Mouse (Mus musculus): ENCODE data around the gene Kif18a. TPM values are rescaled to one million over a fixed set of nuclear protein-coding genes. Genes with fewer than 3 reads are reported as not detected.

The Kif18a gene
- total RNA-seq (2021) = 1 to 10 TPM; 1.1 to 1.2 TPM
- long read RNA-seq, experiment 1, partial matches to known transcripts = 0 of 1 reads
- long read RNA-seq, experiment 1, other reads (novel, unspliced or antisense) = 0 of 1 reads
- long read RNA-seq, experiment 2, partial matches to known transcripts = 0 of 1 reads
- long read RNA-seq, experiment 2, other reads (novel, unspliced or antisense) = 0 of 1 reads

DNA sequence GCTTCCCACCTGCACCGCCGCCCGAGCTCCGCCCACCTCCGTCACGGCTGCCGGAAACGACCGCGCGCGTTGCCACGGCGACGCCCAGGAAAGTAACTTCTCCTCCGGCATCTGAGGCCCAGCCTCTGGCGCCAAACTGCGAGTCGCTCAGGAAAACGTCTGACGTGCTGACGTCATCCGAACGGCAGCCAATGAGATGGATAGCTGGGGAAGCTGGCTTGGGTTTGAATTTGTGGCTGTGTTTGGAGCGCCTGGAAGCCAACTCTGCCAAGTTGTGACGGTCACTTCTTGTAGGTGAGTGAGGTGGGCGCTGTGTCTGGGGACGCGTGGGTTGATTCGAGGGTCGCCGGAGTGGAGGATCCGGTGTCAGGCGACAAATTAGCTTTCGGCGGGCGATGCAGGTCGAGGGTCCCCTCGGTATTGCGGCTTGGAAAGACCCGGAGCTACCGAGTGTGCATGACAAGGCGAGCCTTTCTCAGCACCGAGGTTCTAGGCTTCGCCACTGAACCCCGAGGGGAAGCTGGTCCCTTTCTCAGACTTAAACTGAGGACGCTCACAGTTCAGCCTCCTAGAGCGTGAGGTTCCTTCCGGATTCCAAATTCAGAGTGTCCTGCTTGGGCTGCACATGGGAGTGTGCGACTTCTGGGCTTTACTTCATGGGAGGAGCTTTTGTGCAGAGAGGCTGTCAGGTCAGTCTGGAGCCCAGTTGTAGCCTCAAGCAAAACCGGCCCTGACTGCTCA, at the start of gene Kif18a, which contains the start of gene Mettl15:
TSS of gene Kif18a (plus strand) at position 139 of the 741 bp plus-strand sequence.
TSS of gene Mettl15 (minus strand) at position 149 of the 741 bp plus-strand sequence.
- DNase-seq (ENCODE audit: low spot score in 2 of 2) = peak; percentile 95 to 97
- peak within 1 kb of the TSS; percentile 91 for H3K27ac ChIP-seq
- H3K4me3 ChIP-seq = peak within 1 kb of the TSS; percentile 89
- no peak for TF ChIP-seq CTCF (conservative IDR thresholded peaks at IDR 0.05)

DNA sequence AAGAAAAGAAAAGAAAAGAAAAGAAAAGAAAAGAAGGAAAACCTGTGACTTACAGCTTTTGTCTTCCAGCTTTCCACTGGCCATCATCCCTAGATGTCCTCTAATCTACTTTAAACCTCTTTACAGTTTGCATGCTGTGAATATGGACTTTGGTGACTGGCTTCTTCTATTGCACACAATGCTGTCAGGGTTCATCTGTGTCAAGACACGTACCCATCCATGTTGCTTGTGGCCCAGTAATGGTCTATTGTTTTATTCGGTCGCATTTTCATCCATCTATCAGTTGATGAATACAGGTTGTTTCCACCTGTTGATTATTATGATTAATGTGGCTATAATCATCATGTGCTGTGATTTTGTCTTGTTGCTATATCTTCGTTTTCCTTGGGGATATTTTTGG, 46.7 kb upstream of the Kif18a start:
- Histone ChIP-seq H3K27ac (no peak overlapping the region), H3K4me3 (no peak overlapping the region)
- no peak for DNase-seq (ENCODE audit: low spot score in 2 of 2)
- TF ChIP-seq CTCF (conservative IDR thresholded peaks at IDR 0.05) = no peak

DNA sequence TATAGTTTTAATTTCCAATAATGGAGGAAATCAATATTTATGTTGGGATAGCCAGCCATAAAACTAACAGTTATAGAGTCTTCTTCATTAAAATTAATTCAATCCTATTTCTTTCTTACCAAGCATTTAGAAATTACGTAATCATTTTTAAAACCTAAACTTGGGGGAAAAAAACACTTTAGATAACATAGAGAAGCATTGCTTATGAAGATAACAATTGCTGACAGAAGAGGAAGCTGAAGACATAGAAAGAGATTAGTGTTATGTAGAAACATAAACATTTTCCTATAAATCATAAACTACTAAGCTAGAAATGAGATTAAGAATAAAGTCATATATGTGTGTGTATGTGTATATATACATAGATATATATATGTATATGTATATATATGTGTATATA, 44.8 kb upstream of the Kif18a start:
- Histone ChIP-seq H3K4me3 (no peak overlapping the region), H3K27ac (no peak overlapping the region)
- no peak for DNase-seq (ENCODE audit: low spot score in 2 of 2)
- no peak for TF ChIP-seq CTCF (conservative IDR thresholded peaks at IDR 0.05)

DNA sequence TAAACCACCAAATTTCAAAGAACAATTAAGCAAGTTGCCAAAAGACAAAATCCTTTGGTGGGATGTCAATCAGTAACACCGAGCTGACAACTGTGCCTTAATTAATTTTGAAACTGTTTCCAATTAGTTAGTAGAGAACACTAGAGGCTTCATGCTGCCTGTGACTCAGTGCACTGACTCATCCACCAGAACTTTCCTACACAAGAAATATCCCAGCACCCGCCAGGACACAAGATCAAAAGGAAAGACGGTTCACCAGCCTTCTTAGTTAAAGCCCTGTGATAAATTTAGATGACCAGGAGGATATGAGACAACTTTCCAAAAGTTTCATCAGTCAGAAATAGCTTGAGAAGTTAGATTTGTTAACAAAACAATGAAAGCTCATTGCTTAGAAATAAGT, 38.6 kb upstream of the Kif18a start:
- peak in 1 of 2 experiments; percentile 15 for DNase-seq (ENCODE audit: low spot score in 2 of 2)
- no peak for TF ChIP-seq CTCF (conservative IDR thresholded peaks at IDR 0.05)
- Histone ChIP-seq H3K4me3 (no peak overlapping the region), H3K27ac (no peak overlapping the region)

DNA sequence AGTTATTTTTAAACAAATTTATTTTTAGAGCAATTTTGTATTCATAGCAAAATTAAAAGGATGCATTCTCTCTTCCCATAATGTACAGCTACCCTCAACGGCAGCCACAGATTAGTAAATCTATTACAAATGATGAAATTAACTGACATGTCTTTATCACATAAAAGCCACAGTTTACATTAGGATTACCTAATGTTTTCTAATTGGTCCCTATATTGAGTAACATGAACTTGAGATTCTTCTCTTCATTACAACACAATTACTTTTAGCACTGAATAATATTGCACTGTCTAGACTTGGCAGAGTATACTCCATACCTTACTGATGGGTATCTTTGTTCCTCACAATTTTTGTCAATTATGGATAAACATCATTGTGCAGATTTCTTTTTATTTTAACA, 17.8 kb upstream of the Kif18a start:
- Histone ChIP-seq H3K27ac (no peak overlapping the region), H3K4me3 (no peak overlapping the region)
- no peak for TF ChIP-seq CTCF (conservative IDR thresholded peaks at IDR 0.05)
- DNase-seq (ENCODE audit: low spot score in 2 of 2) = no peak

DNA sequence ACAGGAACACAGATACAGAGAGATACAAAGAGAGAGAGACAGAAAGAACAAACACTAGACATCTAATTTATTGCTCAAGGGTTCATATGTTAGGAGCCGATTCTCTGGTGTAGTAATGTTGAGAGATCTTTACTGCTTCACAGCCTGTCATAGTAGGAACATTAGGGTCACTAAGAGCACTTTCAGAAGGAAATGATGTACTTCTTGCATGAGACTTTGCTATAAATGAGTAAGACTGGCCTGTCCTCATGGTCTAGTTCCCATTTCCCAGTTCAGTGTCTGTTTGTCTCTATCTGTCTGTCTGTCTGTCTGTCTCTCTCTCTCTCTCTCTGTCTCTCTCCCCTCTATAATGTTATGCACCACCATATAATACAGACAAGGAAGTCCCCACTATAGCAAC, 7.4 kb upstream of the Kif18a start:
- DNase-seq (ENCODE audit: low spot score in 2 of 2) = no peak
- TF ChIP-seq CTCF (conservative IDR thresholded peaks at IDR 0.05) = no peak
- Histone ChIP-seq H3K27ac (no peak overlapping the region), H3K4me3 (no peak overlapping the region)

DNA sequence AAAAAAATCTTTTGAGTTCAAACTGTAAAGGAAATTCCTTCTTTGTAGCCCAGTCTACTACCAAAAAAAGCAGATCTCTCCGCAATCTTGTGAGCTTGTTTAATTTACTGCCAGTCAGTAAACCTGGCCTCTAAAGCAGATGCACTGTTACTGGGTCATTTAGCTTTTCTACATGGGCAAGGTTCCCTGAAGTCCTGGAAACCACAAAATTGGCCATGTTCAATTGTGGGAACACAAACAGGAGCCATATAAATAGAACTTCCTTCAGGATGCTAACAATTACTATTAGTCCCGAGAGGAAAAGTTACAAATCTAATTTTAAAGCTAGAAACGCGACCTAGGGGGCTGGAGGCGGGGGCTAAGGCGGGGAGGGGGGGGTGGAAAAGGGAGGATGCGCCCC, 2.9 kb upstream of the Kif18a start:
- Histone ChIP-seq H3K27ac (peak overlapping the region; percentile 78), H3K4me3 (peak overlapping the region; percentile 64)
- DNase-seq (ENCODE audit: low spot score in 2 of 2) = no peak
- no peak for TF ChIP-seq CTCF (conservative IDR thresholded peaks at IDR 0.05)

DNA sequence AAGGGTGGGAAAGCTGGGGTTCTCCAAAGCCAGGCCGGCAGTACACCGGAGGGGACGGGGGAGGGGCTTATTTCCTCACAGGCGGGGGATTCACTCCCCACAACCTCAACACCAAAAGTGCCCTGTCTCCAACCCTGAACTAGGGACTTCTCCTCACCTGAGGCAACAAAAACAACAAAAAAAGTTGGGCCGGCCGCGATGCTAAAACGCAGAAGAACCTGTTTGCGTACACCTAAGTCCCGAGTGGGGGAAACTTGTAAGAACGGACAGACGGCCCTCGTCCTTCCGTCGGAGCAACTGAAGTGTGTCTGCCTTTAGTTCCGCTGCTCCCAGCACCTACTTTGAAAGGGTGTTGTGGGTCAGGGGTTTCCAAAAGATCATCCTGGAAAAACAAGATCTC, 2.5 kb upstream of the Kif18a start:
- TF ChIP-seq CTCF (conservative IDR thresholded peaks at IDR 0.05) = no peak
- DNase-seq (ENCODE audit: low spot score in 2 of 2) = peak; percentile 15
- peak overlapping the region; percentile 64 for H3K4me3 ChIP-seq
- peak overlapping the region; percentile 78 for H3K27ac ChIP-seq

DNA sequence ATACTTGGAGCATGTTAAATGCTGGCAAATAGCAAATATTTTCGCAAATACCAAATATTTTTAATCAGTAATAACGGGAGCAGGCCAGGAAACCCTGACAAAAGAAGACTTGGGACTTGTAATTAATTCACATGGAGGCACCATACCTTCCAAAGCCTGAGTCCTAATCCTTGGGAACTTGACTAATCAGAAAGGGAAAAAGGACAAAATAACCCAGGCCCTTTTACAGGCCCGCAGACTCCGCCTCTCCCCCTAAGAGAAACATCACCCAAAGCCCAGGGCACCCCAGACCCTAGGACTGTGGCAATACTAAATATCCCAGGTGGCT, 302 bp upstream of the Kif18a start:
- no peak for DNase-seq (ENCODE audit: low spot score in 2 of 2)
- Histone ChIP-seq H3K4me3 (peak overlapping the region; percentile 89), H3K27ac (peak overlapping the region; percentile 91)
- no peak for TF ChIP-seq CTCF (conservative IDR thresholded peaks at IDR 0.05)

DNA sequence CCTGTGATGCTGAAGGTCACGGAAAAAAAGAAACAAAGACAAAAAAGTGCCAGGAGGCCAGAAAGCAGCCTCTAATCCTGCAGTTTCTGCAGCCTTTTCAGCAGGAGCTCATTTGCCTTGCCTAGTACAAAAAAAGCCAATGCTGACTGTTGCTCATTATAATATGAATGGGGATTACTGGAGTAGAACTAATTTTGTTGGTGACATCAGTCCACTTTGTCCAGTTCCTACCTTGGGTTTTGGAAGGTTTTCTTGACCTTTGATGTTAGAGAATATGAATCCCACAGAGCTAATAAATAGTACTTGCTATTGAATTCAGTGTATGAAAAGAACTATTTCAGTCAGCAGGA, 778 bp downstream of the Kif18a start:
- TF ChIP-seq CTCF (conservative IDR thresholded peaks at IDR 0.05) = no peak
- no peak for DNase-seq (ENCODE audit: low spot score in 2 of 2)
- Histone ChIP-seq H3K4me3 (peak overlapping the region; percentile 89), H3K27ac (peak overlapping the region; percentile 91)

DNA sequence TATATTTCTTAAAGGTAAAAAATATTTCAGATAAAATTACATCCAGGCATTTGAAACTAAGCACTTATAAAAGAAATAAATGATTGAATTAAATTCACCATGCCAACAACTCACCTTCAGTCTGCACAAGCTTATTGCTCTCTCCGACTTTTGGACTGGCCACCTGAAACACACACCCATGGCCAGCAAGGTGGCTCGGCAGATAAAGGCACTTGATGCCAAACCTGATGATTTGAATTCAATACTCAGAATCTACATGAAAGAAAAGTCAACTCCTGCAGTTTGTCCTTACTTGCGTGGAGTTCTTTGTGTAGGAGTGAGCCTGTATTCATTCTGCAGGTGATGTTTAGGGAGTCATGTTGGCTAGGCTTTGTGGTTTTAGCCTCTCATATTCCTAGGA, 3.6 kb downstream of the Kif18a start:
- no peak for TF ChIP-seq CTCF (conservative IDR thresholded peaks at IDR 0.05)
- no peak overlapping the region for H3K27ac ChIP-seq
- H3K4me3 ChIP-seq = no peak overlapping the region
- no peak for DNase-seq (ENCODE audit: low spot score in 2 of 2)

DNA sequence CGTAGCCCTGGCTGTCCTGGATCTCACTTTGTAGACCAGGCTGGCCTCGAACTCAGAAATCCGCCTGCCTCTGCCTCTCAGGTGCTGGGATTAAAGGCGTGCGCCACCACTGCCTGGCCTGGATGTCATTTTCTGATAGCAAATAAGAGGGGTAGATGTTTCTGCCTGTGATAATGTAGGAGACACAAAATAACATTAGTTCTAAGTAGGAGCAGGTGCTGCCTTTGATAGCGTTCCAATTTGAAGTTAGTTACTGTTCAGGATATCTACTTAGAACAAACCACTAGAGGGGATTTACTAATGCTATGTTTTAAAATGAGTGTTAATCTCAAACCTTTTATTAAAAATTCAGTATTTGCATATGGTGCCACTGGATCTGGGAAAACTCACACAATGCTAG, 8.8 kb downstream of the Kif18a start:
- DNase-seq (ENCODE audit: low spot score in 2 of 2) = no peak
- no peak for TF ChIP-seq CTCF (conservative IDR thresholded peaks at IDR 0.05)

DNA sequence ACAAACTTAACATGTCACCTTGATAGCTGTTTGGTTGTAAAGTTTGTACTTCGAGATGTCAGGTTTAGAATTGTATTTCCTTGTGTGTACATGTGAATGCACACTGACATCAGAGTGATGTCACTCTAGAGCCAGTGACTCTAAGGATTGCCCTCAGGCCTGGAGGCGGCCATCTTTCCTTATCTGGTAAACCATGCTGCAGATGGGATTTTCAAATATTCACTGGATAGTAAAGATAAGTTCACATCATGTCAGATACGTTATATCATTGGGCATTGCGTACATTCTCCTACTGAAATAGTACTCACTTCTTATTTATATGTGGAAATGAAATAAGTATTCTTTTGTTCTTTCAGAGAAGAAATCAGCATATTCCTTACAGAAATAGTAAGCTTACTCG, 15.7 kb downstream of the Kif18a start:
- no peak for DNase-seq (ENCODE audit: low spot score in 2 of 2)
- H3K4me3 ChIP-seq = no peak overlapping the region
- H3K27ac ChIP-seq = no peak overlapping the region
- no peak for TF ChIP-seq CTCF (conservative IDR thresholded peaks at IDR 0.05)

More for the DNA sequence above, 8.8 kb downstream of the Kif18a start:
- Histone ChIP-seq H3K27ac (no peak overlapping the region), H3K4me3 (no peak overlapping the region)

DNA sequence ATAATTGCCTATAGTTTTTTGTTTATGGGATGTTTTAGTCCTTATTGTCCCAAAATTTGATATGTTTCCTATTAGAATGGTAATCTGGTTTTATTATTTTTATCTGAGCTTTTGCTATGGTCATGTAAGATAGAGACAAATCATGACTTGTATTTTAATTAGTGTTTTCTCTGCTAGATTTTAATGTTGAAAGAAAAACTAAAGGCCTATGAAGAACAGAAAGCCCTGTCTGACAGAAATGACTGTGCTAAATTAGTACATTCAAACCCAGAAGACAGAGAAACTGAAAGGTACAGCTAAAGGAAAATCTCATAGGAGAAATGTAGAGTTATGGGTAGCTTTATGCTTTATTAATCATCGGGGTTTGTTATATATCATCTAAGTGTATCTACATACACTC, 17.6 kb downstream of the Kif18a start:
- H3K4me3 ChIP-seq = no peak overlapping the region
- no peak for TF ChIP-seq CTCF (conservative IDR thresholded peaks at IDR 0.05)
- H3K27ac ChIP-seq = no peak overlapping the region
- no peak for DNase-seq (ENCODE audit: low spot score in 2 of 2)

Data from layer of hippocampus, adult 2 months (tissue).